Mouse (Mus musculus) erythroblast, embryonic 14.5 days (primary cell): ENCODE measurements around the gene Snx14.

ENCODE experiments used
- GATA1 ChIP-seq: IDR thresholded peaks from 2 replicates; pipeline ENCODE4 v1.6.1; 2012; ENCODE audit warnings: low read length, inconsistent platforms, mixed read lengths
- TAL1 ChIP-seq: IDR thresholded peaks from 3 replicates; pipeline ENCODE4 v1.6.1; 2012; ENCODE audit warnings: low read length, inconsistent platforms, mixed read lengths

DNA sequence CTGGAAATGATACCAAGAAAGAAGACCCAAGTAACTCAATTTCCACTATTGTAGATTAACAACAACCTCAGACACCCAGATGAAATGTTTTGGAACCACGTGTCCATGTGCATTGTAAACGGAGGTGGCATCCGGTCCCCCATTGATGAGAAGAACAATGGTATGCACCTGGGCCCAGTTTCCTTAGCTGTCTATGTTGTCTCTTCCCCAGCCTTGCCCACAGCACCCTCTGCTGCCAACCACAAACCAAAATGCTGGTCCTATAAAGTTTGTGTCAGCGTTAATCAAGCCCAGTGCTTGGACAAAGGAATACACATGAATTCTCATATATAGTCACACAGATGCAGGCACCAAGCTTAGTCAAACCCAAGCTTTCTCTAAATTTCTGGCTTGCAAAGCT is 72.5 kb downstream of the Snx14 start:
- TF ChIP-seq GATA1 (no peak), TAL1 (no peak)
